9 mouse cellular contexts compared by ENCODE assay signal in genomic region chr7:80027636-80028417, GRCm38 (mm10). TPM values are rescaled to one million over a fixed set of nuclear protein-coding genes. Genes with fewer than 3 reads are reported as not detected.
DNase-seq lines count a peak whose midpoint lies in the region; ATAC-seq lines count a peak whose summit lies in the region.
"Had no signal": no experiment of that assay in that cellular context is flagged by ENCODE, and none has a peak within 500 bp of the region (broad histone marks: within the 10 kb centered on the region; RNA-seq: fewer than 3 reads in every experiment).

No protein-coding gene starts in this region.

- H3K4me1 ChIP-seq in erythroblast, embryonic 14.5 days (ENCODE audit: control insufficient read depth), result peaks cover 38% of the 10 kb centered on the region
- H3K4me1 ChIP-seq in heart, embryonic 15.5 days (replicated peaks), result peaks cover 44% of the 10 kb centered on the region
- peaks cover 41% of the 10 kb centered on the region for H3K4me1 ChIP-seq in midbrain, embryonic 11.5 days (ENCODE audit: control insufficient read depth, insufficient read depth, low read length)

- peaks cover 51% of the 10 kb centered on the region for H3K27me3 ChIP-seq in erythroblast, embryonic 14.5 days (ENCODE audit: control insufficient read depth)
- H3K27me3 ChIP-seq in heart, embryonic 15.5 days, result no peaks in the 10 kb centered on the region
- H3K27me3 ChIP-seq in midbrain, embryonic 11.5 days (ENCODE audit: control insufficient read depth, insufficient read depth, low read length), result no peaks in the 10 kb centered on the region
- H3K27me3 ChIP-seq: Patski had no signal

- no peaks in the 10 kb centered on the region for H3K9me3 ChIP-seq in erythroblast, embryonic 14.5 days (ENCODE audit: control insufficient read depth, low read length)
- no peaks in the 10 kb centered on the region for H3K9me3 ChIP-seq in heart, embryonic 15.5 days (replicated peaks)
- H3K9me3 ChIP-seq in midbrain, embryonic 11.5 days (ENCODE audit: control insufficient read depth, low read length), result no peaks in the 10 kb centered on the region

- DNase-seq in cerebellum, postnatal 14 days, result peak; percentile 17 to 48
- DNase-seq in kidney, postnatal 14 days, result peak; percentile 68
- peak; percentile 93 for DNase-seq in midbrain, embryonic 11.5 days (ENCODE audit: low spot score, missing footprints)
- peak; percentile 30 for DNase-seq in testis, postnatal 14 days (ENCODE audit: low spot score)
- no peak for DNase-seq in T-cell, adult 2 months (ENCODE audit: low spot score)

- WGBS in heart, embryonic 15.5 days, result 8% methylated on average over 23 of the region's 23 CpGs
- 4% methylated on average over 23 of the region's 23 CpGs for WGBS in midbrain, embryonic 11.5 days

- peak overlapping the region; percentile 92 for H3K4me2 ChIP-seq in heart, embryonic 15.5 days
- H3K4me2 ChIP-seq in midbrain, embryonic 11.5 days, result peak overlapping the region; percentile 88

- no peaks in the 10 kb centered on the region for H3K36me3 ChIP-seq in erythroblast, embryonic 14.5 days (ENCODE audit: control insufficient read depth)
- no peaks in the 10 kb centered on the region for H3K36me3 ChIP-seq in heart, embryonic 15.5 days
- H3K36me3 ChIP-seq in midbrain, embryonic 11.5 days (ENCODE audit: control insufficient read depth, insufficient read depth, low read length), result no peaks in the 10 kb centered on the region

- H3K9ac ChIP-seq in heart, embryonic 15.5 days, result peak overlapping the region; percentile 98
- H3K9ac ChIP-seq in midbrain, embryonic 11.5 days (ENCODE audit: low read length), result peak overlapping the region; percentile 98

- H3K27ac ChIP-seq in heart, embryonic 15.5 days, result peak overlapping the region; percentile 97
- H3K27ac ChIP-seq in midbrain, embryonic 11.5 days (ENCODE audit: low read depth, low read length), result peak overlapping the region; percentile 64; the same call in 1 of the 2 replicates

- ATAC-seq in erythroblast, adult 5-6 weeks (replicated peaks; ENCODE audit: low FRiP score, poor library complexity, severe bottlenecking), result no peak
- no peak for ATAC-seq in heart, embryonic 15.5 days (replicated peaks; ENCODE audit: insufficient number of reproducible peaks, insufficient read depth, low FRiP score, low read depth)
- no peak for ATAC-seq in midbrain, embryonic 11.5 days (ENCODE audit: low FRiP score)
- ATAC-seq: Patski had no signal

- peak overlapping the region; percentile 75 for H3K4me3 ChIP-seq in erythroblast, embryonic 14.5 days (replicated peaks)
- H3K4me3 ChIP-seq in heart, embryonic 15.5 days, result peak overlapping the region; percentile 94
- H3K4me3 ChIP-seq in midbrain, embryonic 11.5 days (ENCODE audit: low read depth, low read length), result peak overlapping the region; percentile 92

RNA-seq across cellular contexts. Expression of gene Zfp710, which starts 3.2 kb away (rescaled TPM):
- 0.20 and 0.27 TPM in 2 replicates for polyA plus RNA-seq in erythroblast, embryonic 14.5 days (2012)
- 6.9 and 8.8 TPM in 2 replicates for total RNA-seq in erythroblast, adult 5-6 weeks (2015; ENCODE audit: low replicate concordance)
- 5.1 and 6.0 TPM in 2 replicates for total RNA-seq in erythroblast, adult 5-6 weeks (2017; ENCODE audit: low replicate concordance)
- polyA plus RNA-seq in heart, embryonic 15.5 days (2015; fragmentation: Nextera tagmentation; extraction: Ambion mirVana), result 9.4 and 13.6 TPM in 2 replicates
- polyA plus RNA-seq in midbrain, embryonic 11.5 days (2014; fragmentation: Nextera tagmentation; extraction: Ambion mirVana), result 25.6 and 31.3 TPM in 2 replicates
